Mouse (Mus musculus): ENCODE results near the gene Ethe1.

Ethe1 gene

DNA sequence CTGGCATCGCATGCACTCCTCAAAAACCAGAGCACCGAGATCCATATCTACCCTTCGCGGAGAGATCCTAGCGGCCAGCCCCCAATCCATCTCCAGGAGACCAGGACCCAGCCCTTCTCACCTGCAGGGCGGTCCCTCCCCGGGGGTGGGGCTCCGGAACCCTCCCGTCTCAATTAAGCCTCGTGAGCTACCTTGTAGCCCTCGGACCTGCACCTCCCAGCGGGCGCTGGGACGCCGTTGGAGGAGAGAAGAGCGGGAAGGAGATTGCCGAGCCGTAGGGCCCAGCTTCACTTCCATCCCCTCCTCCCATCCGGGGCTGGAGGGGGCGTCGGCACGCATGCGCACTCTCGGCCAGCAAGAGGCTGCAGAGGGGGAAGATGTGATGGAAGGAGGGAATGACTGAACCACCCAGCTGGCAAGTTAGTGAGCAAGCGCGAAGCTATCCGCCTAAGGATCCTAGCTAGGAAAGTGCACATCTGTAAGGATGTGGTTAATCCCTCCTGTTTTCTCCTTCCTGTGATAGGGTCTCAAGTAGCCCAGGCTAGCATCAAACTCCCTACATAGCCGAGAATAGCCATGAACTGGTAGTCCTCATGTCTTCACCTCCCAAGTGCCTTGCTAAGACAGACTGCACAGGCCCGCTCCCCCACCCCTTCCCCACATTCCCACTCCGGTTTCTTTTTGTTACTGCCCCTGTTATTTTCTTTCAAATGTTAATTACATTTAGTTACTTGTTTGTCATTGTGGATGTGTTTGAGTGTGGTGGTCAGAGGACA is at the start of gene Ethe1, which contains the start of gene Zfp575:
Gene Ethe1, plus strand, starts transcription at position 214 of the 776 bp plus-strand sequence.
Gene Zfp575, minus strand, starts transcription at position 312 of the 776 bp plus-strand sequence.
- in situ Hi-C loops (cut with MseI, MboI) = no loop called here

DNA sequence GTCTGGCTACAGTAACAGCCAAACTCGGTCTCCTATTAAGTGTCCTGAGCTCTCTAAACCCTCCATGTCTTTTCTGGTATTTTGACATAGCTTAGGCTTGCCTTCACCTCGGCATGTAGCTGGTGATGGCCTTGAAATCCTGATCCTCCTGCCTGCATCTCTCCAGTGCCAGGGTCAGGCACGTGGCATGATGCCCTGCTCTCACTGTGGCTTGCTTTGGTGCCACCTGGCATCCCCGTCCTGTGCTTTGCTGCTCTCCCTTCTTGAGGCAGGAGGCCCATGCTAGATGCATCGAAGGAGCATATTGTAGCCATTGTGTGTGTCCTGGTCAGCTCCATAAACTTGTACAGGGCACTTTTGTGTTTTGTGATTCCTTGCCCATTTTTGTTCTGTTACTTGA is 49.8 kb upstream of the Ethe1 start:
- in situ Hi-C loops (cut with MseI, MboI) = no loop called here

DNA sequence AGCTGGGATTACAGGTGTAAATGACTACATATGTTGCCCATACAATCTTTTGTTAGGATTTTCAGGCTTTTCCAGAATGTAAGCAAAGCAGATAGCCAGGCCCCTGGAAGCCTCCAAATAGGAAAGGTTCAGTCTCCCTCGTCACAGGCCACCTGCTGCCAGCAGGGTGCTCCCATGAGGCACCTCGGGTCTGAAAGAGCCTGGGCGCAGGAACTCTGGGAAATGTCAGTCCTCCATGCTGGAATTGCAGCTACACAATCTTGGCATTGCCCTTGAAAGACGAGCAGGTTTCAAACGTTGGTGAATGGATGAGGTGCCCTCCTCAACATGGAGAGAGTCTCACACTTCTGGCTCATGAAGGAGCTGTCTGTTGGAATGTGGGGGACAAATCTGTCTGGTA is 49.2 kb upstream of the Ethe1 start:
- in situ Hi-C loops (cut with MseI, MboI) = no loop called here

DNA sequence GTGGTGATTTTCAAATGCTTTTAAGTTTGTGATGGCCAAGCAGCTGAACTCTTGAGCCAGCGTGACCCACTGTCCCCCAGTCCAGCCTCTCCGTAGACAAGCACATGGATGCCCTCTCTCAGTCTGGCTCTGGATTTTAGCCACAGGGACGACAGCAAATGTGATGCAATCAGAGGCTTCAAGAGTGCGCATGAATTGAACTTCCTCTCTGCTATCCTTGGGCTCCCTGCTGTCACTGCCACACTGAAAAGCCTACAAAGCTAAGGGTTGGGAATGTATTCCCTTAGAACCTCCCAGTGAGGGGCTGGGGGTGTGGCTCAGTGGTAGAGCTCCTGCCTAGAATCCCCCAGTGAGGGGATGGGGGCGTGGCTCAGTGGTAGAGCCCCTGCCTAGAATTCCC is 48.6 kb upstream of the Ethe1 start:
- in situ Hi-C loops (cut with MseI, MboI) = no loop called here

DNA sequence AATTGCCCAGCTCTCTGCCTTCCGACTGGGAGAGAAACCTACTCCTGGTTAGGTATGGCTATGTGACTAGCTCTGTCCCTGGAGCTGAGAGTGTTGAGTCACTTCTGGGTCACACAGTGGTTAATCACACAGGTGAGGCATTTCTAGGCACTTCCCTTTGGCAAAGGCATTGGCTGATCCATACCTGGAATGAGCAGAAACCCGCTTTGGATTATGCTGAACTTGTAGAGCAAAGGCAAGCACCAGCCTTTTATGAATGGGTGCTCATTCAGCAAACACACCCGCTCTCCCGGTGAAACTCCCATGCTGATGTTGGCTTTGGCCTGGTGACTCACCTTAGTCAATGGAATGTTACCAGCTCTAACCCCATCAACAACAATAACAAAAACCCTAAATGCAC is 47.7 kb upstream of the Ethe1 start:
- in situ Hi-C loops (cut with MseI, MboI) = no loop called here

DNA sequence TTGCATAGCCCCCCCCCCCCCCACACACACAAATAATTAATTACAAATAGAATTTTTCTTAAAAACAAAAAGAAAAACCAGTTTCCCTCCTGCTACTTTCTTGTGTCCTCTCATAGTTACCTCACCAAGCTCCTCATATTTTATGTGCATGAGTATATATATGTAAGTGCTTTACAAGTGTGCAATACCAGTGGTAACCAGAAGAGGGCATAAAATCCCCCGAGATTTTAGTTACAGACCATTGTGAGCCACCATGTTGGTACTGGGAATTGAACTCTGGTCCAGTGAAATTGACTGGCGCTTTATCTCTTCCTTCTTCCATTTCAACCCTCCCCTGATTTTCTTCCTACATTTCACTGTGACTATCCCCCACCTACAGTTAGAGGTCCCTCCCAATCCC is 42.8 kb upstream of the Ethe1 start:
- in situ Hi-C loops (cut with MseI, MboI) = no loop called here

DNA sequence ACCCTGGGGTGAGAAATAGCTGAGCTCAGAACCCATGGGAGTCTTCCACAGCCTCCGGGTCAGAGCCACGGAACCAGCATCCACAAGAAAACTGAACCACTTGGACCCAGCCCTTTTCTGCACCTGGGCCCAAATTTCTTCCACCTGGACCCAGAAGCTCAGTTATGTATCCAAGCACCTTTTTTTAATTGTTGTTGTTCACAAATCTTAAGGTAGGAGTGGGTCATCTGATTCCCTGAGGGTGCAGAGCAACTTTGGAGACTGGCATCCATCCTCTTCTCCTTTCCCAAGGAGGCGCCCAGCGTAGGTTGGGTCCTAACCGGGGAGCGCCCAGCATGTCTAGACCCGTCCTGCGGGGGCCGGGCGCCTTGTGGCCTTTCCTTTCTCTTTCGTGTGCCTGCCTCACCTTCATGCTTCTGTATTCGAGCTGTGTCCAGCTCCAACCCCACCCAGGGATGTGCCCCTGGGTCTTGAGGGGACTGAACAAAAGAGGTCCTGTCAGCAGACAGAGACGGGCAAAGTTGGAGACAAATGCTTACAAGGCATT is 41.2 kb upstream of the Ethe1 start, which contains the start of the genes Pinlyp and Xrcc1:
Gene Pinlyp, minus strand, starts transcription at position 51 of the 547 bp plus-strand sequence.
Gene Xrcc1, plus strand, starts transcription at position 222 of the 547 bp plus-strand sequence.
- in situ Hi-C loops (cut with MseI, MboI) = no loop called here

DNA sequence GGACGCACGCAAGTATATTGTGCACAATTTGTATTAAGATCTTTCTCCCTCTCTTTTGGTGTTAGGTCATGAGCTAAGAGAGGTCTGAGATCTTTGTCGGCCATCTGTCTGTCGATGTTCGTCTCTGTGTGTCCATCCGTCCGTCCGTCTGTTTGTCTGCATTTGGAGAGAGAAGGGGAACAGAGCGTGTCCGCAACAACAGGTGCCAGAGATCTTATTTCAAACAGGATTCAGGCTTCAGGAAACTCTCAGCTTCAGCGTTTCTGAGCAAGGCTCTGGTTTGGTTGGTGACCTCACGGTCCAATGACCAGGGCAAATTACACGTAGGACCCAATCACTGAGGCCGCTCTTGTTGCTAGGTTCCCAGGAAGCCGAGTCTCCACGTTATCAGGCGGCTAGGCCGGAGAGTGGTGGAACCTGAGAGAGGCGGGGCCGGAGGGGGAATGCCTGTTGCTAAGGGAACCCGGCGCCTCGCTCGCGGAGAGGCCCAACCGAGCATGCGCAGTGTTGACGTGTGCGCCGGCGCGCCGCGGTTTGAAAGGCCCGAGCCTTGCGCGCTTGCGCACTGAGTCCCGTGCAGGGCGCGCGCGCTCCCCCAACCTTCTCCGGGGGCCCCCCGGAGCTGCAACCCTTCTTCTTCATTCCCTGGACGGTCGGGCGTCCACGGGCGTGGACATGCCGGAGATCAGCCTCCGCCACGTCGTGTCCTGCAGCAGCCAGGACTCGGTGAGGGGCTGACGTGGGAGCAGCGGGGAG is 40.5 kb upstream of the Ethe1 start:
- in situ Hi-C loops (cut with MseI, MboI) = no loop called here

DNA sequence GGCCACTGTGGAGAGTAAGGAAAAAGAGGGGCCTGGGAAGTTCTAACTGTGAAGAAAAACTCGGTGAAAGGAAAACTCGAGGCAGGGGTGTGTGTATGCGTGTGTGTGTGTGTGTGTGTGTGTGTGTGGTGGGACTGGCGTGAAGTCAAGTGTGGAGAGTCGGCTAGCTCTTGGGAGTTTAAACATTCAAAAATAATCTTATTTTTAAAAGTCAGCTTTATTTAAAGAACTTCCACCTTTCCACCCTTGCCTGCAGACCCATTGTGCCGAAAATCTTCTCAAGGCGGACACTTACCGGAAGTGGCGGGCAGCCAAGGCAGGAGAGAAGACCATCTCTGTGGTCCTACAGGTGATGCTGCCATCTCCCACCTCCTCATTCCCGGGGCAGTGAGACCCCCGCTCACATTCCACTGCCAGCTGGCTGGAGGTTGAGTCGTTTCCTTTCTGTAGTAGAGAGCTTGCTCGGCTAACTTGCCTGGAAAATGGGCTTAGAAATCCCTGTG is 39.8 kb upstream of the Ethe1 start:
- in situ Hi-C loops (cut with MseI, MboI) = no loop called here

DNA sequence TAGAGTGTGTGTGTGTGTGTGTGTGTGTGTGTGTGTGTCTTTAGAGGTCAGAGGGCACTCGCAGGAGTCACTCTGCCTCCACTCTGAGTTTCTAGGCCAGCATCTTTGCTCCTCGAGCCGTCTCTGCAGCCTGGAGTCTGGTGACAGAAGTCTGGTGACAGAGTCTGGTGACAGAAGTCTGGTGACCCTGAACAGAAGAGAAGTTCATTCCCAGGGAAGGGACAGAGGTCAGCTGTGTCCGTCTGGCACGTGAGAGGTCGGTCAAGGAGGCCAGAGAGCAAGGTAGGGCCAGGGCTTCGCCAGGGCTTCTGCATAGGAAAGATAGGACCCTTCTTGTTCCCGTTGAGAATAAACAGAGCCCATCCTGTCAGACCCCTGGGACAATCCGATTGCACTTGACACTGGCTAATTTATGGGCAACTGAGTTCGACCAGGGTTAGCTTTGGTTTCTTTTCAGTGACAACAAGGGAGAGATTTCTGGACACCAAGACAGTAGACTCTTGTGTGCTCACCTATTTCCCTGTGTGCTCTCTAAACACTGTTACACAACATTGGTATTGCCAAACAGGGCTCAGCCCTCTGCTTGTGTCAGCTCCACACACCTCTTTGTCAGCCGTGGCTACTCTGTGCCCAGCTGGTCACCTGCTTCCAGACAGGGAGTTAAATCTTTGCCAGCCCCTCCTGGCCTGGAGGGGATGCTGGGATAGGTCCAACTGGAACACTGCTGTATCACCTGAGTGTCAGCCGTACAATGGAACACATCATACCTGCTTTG is 35.2 kb upstream of the Ethe1 start:
- in situ Hi-C loops (cut with MseI, MboI) = no loop called here

DNA sequence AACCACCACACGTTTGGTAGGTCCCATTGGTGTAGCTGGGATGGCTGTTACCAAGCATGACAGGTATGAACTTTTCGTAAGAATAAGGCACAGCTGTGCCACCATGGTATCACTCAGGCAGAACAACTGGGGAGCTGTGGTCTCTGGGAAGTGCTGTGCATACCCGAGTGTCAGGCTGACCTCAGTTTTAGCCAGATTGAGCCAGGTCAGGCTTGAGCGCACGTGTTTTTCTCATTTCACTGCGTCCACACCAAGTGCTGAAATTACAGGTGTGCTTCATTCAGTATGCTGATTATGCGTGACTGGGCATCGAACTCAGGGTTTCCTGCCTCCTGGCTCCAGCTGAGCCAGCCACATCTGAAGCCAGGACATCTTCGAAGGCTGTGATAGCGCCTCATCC is 31.6 kb upstream of the Ethe1 start:
- in situ Hi-C loops (cut with MseI, MboI) = no loop called here

DNA sequence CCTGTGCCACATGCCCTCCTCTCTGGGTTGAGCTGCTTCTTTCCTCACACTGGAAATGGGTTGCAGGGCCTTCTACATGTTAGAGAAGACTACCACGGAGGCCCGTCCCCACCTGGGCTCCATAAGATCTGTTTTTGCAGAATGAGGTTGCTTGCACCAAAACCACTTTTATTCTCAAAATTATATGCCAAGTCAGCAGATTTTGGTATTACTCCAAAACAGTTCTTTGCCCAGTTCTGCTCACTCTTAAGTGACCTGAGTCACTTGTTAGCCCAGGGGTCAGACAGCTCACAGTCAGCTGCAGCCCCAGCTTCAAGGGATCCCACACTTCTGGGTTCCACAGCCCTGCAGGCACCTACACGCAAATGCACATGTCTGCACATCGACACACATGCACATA is 25.9 kb upstream of the Ethe1 start:
- in situ Hi-C loops (cut with MseI, MboI) = no loop called here

DNA sequence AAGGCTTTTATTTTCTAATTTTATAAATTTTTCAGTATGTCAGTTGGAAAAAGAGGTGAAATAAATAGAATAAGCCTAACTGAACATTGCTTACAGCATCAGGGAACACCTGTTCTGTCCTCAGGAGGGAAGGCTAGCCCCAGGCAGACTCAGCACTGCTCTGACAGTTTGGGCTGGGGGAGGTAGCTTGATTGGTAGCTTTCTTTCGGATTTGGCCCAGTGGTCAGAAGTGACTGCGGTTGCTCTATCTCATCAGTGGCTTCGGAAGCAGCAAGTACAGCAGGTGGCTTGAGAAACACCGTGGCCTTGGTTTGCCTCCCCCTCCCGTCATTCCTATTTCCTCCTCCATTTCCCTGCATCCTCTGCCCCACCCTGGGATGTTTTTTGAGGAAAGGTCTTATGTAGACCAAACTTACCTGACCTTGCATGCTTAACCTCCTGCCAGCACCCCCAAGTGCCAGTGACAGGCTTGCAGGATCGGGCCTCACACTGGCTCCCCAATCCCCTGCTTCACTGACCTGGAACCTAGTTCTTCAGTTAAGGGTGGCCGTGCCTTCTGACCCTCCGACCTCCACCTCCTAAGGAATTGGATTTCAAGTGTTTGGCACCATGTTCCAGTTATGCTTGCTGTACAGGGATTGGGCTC is 24.0 kb upstream of the Ethe1 start:
- in situ Hi-C loops (cut with MseI, MboI) = no loop called here

DNA sequence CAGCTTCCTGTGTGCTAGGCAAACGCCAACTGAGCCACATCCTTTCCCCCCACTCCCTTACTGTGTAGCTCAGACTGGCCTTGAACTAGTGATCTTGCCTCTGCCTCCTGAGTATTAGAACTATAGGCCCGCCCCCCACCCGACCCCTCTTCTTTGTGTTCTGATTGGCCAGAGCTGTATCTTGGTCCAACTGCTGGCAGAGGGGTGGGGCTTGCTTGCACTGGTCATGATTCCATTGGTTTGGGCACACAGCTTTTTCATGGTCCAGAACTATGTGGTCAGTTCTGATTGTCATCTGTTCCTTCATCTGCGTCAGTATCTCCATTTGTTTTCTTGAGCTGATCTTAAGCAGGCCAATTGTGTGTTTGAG is 23.5 kb upstream of the Ethe1 start:
- in situ Hi-C loops (cut with MseI, MboI) = no loop called here

DNA sequence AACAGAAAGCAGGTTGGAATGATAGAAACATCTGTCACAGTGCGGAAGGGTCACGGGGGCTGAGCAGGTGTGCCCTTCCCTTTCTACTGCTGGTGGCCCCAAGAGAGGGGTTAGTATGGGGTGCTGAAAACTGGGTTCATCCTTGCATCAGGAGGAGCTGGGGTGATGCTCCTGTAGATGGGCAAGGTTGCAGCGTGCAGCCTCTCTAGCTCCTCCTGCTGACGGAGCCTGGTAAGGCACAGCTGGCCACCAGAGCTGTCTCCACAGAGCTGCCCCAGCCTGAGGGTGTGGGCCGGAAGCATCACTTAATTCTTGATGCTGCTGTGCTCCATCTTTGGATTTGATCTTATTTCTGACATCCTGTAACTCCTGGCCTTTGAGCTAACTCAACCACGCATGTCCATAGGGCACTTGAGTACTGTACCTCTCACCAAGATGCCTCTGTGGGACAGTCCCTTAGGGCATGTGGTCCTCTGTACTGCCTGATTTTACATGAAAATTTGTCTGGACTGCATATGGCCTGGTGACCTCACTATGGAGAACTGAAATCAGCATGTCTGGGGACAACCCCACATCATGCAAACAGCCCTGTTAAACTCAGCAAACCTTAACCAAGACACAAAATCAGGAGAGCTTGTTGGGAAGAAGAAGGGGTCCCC is 22.6 kb upstream of the Ethe1 start:
- in situ Hi-C loops (cut with MseI, MboI) = no loop called here

DNA sequence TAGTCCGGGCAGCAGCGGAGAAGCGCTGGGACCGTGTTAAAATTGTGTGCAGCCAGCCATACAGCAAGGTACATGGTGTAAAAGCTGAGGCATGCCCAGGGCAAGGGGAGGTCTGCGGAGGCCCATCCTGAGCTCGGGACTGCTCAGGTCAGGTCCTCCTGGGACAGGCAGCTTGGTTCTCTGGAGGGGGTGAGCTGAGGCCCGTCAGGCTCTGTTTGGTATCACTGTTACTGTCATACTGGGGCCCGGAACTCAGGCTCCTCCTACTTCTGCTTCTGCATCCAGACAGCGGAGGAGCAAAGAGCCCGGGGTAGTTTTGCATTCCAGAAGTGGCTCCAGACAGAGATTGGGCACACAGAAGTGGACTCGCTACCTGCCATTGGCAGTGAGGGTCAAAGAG is 21.7 kb upstream of the Ethe1 start:
- in situ Hi-C loops (cut with MseI, MboI) = no loop called here

DNA sequence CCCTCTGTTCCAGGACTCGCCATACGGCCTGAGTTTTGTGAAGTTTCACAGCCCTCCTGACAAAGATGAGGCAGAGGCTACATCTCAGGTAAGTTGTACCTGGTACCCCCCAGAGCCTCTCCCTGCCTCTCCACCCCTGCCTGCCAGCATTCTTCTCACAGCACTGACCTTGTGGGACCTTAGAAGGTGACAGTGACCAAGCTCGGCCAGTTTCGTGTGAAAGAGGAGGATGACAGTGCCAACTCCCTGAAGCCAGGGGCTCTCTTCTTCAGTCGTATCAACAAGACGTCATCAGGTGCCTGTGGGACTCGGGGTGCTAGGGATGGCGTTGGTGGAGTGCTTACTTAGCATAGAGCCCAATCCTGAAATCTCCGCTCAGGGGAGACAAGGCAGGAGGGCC is 21.1 kb upstream of the Ethe1 start:
- in situ Hi-C loops (cut with MseI, MboI) = no loop called here

DNA sequence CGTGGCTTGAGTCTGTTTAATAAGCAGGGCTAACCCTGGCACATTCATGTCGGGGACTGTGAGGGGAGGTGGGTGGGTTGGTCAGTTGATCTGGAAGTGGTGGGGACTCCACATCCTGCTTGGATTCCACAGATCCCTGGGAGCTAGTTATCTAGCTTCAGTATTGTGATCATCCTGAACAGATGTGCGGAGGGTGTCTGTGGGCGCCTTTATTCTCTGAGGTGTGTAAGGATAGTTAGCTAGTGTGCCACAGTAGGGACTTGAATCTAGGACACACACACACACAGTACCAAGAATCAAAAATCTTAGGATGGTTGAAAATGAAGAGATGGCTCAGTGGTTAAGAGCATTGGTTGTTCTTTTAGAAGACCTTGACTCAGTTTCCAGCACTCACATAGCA is 18.8 kb upstream of the Ethe1 start:
- in situ Hi-C loops (cut with MseI, MboI) = no loop called here

DNA sequence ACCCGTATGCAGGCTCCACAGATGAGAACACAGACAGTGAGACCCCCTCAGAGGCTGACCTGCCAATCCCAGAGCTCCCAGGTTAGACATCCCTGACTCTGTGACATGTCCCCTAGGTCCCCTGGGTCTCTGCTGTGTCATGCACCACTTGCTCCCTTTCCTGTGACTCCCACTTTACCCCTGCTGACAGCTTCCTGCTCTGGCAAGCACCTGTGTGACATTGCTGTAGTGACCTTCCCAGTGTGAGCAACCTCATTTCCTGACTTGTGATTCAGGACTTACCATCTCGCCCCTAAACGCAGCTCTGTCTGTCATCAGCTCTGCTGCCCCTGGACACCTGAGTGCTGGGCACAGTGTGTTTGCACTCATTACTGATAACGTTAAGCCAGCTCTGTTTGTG is 16.3 kb upstream of the Ethe1 start:
- in situ Hi-C loops (cut with MseI, MboI) = no loop called here

DNA sequence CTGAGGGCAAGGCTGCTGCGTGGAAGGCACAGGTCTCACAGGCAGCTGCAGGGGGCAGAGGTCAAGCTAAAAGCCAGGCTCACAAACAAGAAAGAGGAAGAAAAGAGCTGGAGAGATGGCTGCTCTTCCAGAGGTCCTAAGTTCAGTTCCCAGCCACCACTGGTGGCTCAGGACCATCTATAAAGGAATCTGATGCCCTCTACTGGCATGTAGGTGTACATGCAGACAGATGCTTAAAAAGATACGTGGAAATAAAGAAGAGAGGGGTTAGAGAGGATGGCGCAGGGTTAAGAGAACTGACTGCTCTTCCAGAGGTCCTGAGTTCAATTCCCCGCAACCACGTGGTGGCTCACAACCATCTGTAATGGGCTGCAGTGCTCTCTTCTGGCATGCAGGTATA is 14.9 kb upstream of the Ethe1 start:
- in situ Hi-C loops (cut with MseI, MboI) = no loop called here

All from mouse trophoblast stem cell (cell line).